Mouse (Mus musculus): ENCODE measurements around the gene Rnf180. TPM values are rescaled to one million over a fixed set of nuclear protein-coding genes. Genes with fewer than 3 reads are reported as not detected.
A peak's percentile ranks its signal among the peaks of the same experiment; 100 is the strongest.
"Not testable (repeated sequence)": the region's sequence is repeated elsewhere in the genome, so short reads cannot be mapped to it uniquely, and the experiment has no call there.

Rnf180 gene
- 8.2 and 9.9 TPM in 2 replicates for polyA plus RNA-seq (2014; fragmentation: Nextera tagmentation; extraction: Ambion mirVana)

- Histone ChIP-seq H3K4me2 (ENCODE audit: low read depth, low read length) (peak within 1 kb of the TSS; percentile 94), H3K4me3 (ENCODE audit: low read depth, low read length) (peak within 1 kb of the TSS; percentile 80), H3K27ac (replicated peaks; ENCODE audit: low read depth, low read length) (no peak within 1 kb of the TSS; the same call in 1 of the 2 replicates), H3K9ac (replicated peaks; ENCODE audit: low read length) (peak within 1 kb of the TSS; percentile 90), H3K4me1 (ENCODE audit: control insufficient read depth, insufficient read depth, low read length) (no peaks in the 10 kb centered on the region), H3K27me3 (ENCODE audit: control insufficient read depth, insufficient read depth, low read length) (no peaks in the 10 kb centered on the region), H3K36me3 (replicated peaks; ENCODE audit: control insufficient read depth, insufficient read depth, low read depth, low read length) (no peaks in the 10 kb centered on the region), H3K9me3 (replicated peaks; ENCODE audit: control insufficient read depth, low read length) (no peaks in the 10 kb centered on the region)
- WGBS = 50% methylated on average over 11 of the region's 11 CpGs
- DNase-seq (ENCODE audit: low spot score) (no peak), ATAC-seq (replicated peaks; ENCODE audit: insufficient number of reproducible peaks, low FRiP score, low TSS enrichment, low read depth) (no peak)
These were observed at the start of gene Rnf180 for GRCm38 (mm10) chr13:105294715-105295114. TSS of gene Rnf180 (minus strand) at chr13:105294815.

- ATAC-seq (replicated peaks; ENCODE audit: insufficient number of reproducible peaks, low FRiP score, low TSS enrichment, low read depth) = no peak
- Histone ChIP-seq H3K9ac (replicated peaks; ENCODE audit: low read length) (no peak overlapping the region), H3K4me1 (ENCODE audit: control insufficient read depth, insufficient read depth, low read length) (no peaks in the 10 kb centered on the region), H3K4me3 (ENCODE audit: low read depth, low read length) (no peak overlapping the region), H3K4me2 (ENCODE audit: low read depth, low read length) (no peak overlapping the region), H3K27ac (replicated peaks; ENCODE audit: low read depth, low read length) (no peak overlapping the region), H3K36me3 (replicated peaks; ENCODE audit: control insufficient read depth, insufficient read depth, low read depth, low read length) (no peaks in the 10 kb centered on the region), H3K9me3 (replicated peaks; ENCODE audit: control insufficient read depth, low read length) (no peaks in the 10 kb centered on the region), H3K27me3 (ENCODE audit: control insufficient read depth, insufficient read depth, low read length) (no peaks in the 10 kb centered on the region)
- DNase-seq (ENCODE audit: low spot score) = no peak
- WGBS = 81% methylated on average over 5 of the region's 5 CpGs
These were observed 36.8 kb upstream of the Rnf180 start for GRCm38 (mm10) chr13:105331199-105331968.

- WGBS = 83% methylated on average over 1 of the region's 1 CpGs
- Histone ChIP-seq H3K27me3 (ENCODE audit: control insufficient read depth, insufficient read depth, low read length) (no peaks in the 10 kb centered on the region), H3K36me3 (replicated peaks; ENCODE audit: control insufficient read depth, insufficient read depth, low read depth, low read length) (no peaks in the 10 kb centered on the region), H3K27ac (replicated peaks; ENCODE audit: low read depth, low read length) (no peak overlapping the region), H3K9ac (replicated peaks; ENCODE audit: low read length) (no peak overlapping the region), H3K4me1 (ENCODE audit: control insufficient read depth, insufficient read depth, low read length) (no peaks in the 10 kb centered on the region), H3K4me3 (ENCODE audit: low read depth, low read length) (no peak overlapping the region), H3K4me2 (ENCODE audit: low read depth, low read length) (no peak overlapping the region), H3K9me3 (replicated peaks; ENCODE audit: control insufficient read depth, low read length) (no peaks in the 10 kb centered on the region)
- ATAC-seq (replicated peaks; ENCODE audit: insufficient number of reproducible peaks, low FRiP score, low TSS enrichment, low read depth) (no peak), DNase-seq (ENCODE audit: low spot score) (no peak)
These were observed 32.3 kb upstream of the Rnf180 start for GRCm38 (mm10) chr13:105326946-105327345.

- Histone ChIP-seq H3K4me2 (ENCODE audit: low read depth, low read length) (no peak overlapping the region), H3K4me3 (ENCODE audit: low read depth, low read length) (no peak overlapping the region), H3K4me1 (ENCODE audit: control insufficient read depth, insufficient read depth, low read length) (no peaks in the 10 kb centered on the region), H3K27me3 (ENCODE audit: control insufficient read depth, insufficient read depth, low read length) (no peaks in the 10 kb centered on the region), H3K9ac (replicated peaks; ENCODE audit: low read length) (no peak overlapping the region), H3K9me3 (replicated peaks; ENCODE audit: control insufficient read depth, low read length) (no peaks in the 10 kb centered on the region), H3K27ac (replicated peaks; ENCODE audit: low read depth, low read length) (no peak overlapping the region), H3K36me3 (replicated peaks; ENCODE audit: control insufficient read depth, insufficient read depth, low read depth, low read length) (no peaks in the 10 kb centered on the region)
- ATAC-seq (replicated peaks; ENCODE audit: insufficient number of reproducible peaks, low FRiP score, low TSS enrichment, low read depth) (no peak), DNase-seq (ENCODE audit: low spot score) (no peak)
- WGBS = 82% methylated on average over 1 of the region's 1 CpGs
These were observed 22.3 kb upstream of the Rnf180 start for GRCm38 (mm10) chr13:105316926-105317325.

- H3K4me3 ChIP-seq (ENCODE audit: low read depth, low read length) = no peak overlapping the region
- H3K27ac ChIP-seq (replicated peaks; ENCODE audit: low read depth, low read length) = no peak overlapping the region
- no peaks in the 10 kb centered on the region for H3K4me1 ChIP-seq (ENCODE audit: control insufficient read depth, insufficient read depth, low read length)
- no peak overlapping the region for H3K4me2 ChIP-seq (ENCODE audit: low read depth, low read length)
- ATAC-seq (replicated peaks; ENCODE audit: insufficient number of reproducible peaks, low FRiP score, low TSS enrichment, low read depth) (no peak), DNase-seq (ENCODE audit: low spot score) (no peak)
- 80% methylated on average over 6 of the region's 6 CpGs for WGBS
- H3K9me3 ChIP-seq (replicated peaks; ENCODE audit: control insufficient read depth, low read length) = no peaks in the 10 kb centered on the region
- no peak overlapping the region for H3K9ac ChIP-seq (replicated peaks; ENCODE audit: low read length)
- H3K27me3 ChIP-seq (ENCODE audit: control insufficient read depth, insufficient read depth, low read length) = no peaks in the 10 kb centered on the region
- H3K36me3 ChIP-seq (replicated peaks; ENCODE audit: control insufficient read depth, insufficient read depth, low read depth, low read length) = no peaks in the 10 kb centered on the region
These were observed 21.4 kb upstream of the Rnf180 start for GRCm38 (mm10) chr13:105316009-105316408.

GRCm38 (mm10) chr13:105312763-105313162 is 18.1 kb upstream of the Rnf180 start:
- WGBS = 80% methylated on average over 6 of the region's 6 CpGs
- DNase-seq (ENCODE audit: low spot score) (no peak), ATAC-seq (replicated peaks; ENCODE audit: insufficient number of reproducible peaks, low FRiP score, low TSS enrichment, low read depth) (no peak)
- H3K27me3 ChIP-seq (ENCODE audit: control insufficient read depth, insufficient read depth, low read length) = no peaks in the 10 kb centered on the region
- H3K27ac ChIP-seq (replicated peaks; ENCODE audit: low read depth, low read length) = no peak overlapping the region
- H3K9me3 ChIP-seq (replicated peaks; ENCODE audit: control insufficient read depth, low read length) = no peaks in the 10 kb centered on the region
- no peaks in the 10 kb centered on the region for H3K36me3 ChIP-seq (replicated peaks; ENCODE audit: control insufficient read depth, insufficient read depth, low read depth, low read length)
- H3K4me1 ChIP-seq (ENCODE audit: control insufficient read depth, insufficient read depth, low read length) = no peaks in the 10 kb centered on the region
- no peak overlapping the region for H3K9ac ChIP-seq (replicated peaks; ENCODE audit: low read length)
- H3K4me3 ChIP-seq (ENCODE audit: low read depth, low read length) = no peak overlapping the region
- H3K4me2 ChIP-seq (ENCODE audit: low read depth, low read length) = no peak overlapping the region

- H3K4me3 ChIP-seq (ENCODE audit: low read depth, low read length) = not testable (repeated sequence)
- WGBS = 86% methylated on average over 4 of the region's 4 CpGs
These were observed 15.9 kb upstream of the Rnf180 start for GRCm38 (mm10) chr13:105310562-105310961.

GRCm38 (mm10) chr13:105305513-105305912 is 10.9 kb upstream of the Rnf180 start:
- 85% methylated on average over 2 of the region's 2 CpGs for WGBS
- H3K4me2 ChIP-seq (ENCODE audit: low read depth, low read length) = no peak overlapping the region
- no peaks in the 10 kb centered on the region for H3K9me3 ChIP-seq (replicated peaks; ENCODE audit: control insufficient read depth, low read length)
- DNase-seq (ENCODE audit: low spot score) (no peak), ATAC-seq (replicated peaks; ENCODE audit: insufficient number of reproducible peaks, low FRiP score, low TSS enrichment, low read depth) (no peak)
- no peak overlapping the region for H3K27ac ChIP-seq (replicated peaks; ENCODE audit: low read depth, low read length)
- no peaks in the 10 kb centered on the region for H3K4me1 ChIP-seq (ENCODE audit: control insufficient read depth, insufficient read depth, low read length)
- H3K4me3 ChIP-seq (ENCODE audit: low read depth, low read length) = no peak overlapping the region
- H3K36me3 ChIP-seq (replicated peaks; ENCODE audit: control insufficient read depth, insufficient read depth, low read depth, low read length) = no peaks in the 10 kb centered on the region
- no peaks in the 10 kb centered on the region for H3K27me3 ChIP-seq (ENCODE audit: control insufficient read depth, insufficient read depth, low read length)
- no peak overlapping the region for H3K9ac ChIP-seq (replicated peaks; ENCODE audit: low read length)

More at GRCm38 (mm10) chr13:105310562-105310961, 15.9 kb upstream of the Rnf180 start:
- H3K4me1 ChIP-seq (ENCODE audit: control insufficient read depth, insufficient read depth, low read length); DNase-seq (ENCODE audit: low spot score); H3K36me3 ChIP-seq (replicated peaks; ENCODE audit: control insufficient read depth, insufficient read depth, low read depth, low read length); ATAC-seq (replicated peaks; ENCODE audit: insufficient number of reproducible peaks, low FRiP score, low TSS enrichment, low read depth); H3K27ac ChIP-seq (replicated peaks; ENCODE audit: low read depth, low read length); H3K27me3 ChIP-seq (ENCODE audit: control insufficient read depth, insufficient read depth, low read length); H3K4me2 ChIP-seq (ENCODE audit: low read depth, low read length); H3K9ac ChIP-seq (replicated peaks; ENCODE audit: low read length); H3K9me3 ChIP-seq (replicated peaks; ENCODE audit: control insufficient read depth, low read length): not testable (repeated sequence)
